Mouse (Mus musculus): ENCODE data around the gene Ckap4. TPM values are rescaled to one million over a fixed set of nuclear protein-coding genes. Genes with fewer than 3 reads are reported as not detected.
A peak's percentile ranks its signal among the peaks of the same experiment; 100 is the strongest.
"Not testable (repeated sequence)": the region's sequence is repeated elsewhere in the genome, so short reads cannot be mapped to it uniquely, and the experiment has no call there.

Gene Ckap4
- polyA plus RNA-seq, 1 experiment from 2014 or later = 87.7 TPM

DNA sequence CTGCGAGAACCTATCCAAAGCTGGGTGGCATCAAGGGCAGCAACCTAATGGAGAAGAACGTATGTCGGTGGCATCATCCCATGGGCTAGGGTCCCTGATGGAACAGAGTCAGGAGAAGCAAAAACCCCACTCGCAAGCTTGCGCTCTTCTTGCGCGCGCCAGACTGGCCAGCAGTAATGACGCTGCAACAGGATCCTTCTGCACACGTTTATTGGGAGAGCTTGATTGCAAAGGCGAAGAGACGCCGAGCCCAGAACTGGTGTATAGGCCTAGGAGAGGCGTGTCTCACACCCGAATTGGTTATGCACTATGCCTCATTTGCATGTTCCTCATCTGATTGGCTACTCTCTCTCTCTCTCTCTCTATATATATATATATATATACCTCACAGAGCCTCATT is 51.4 kb downstream of the Ckap4 start:
- H3K36me3 ChIP-seq; DNase-seq (ENCODE audit: low spot score); H3K9me3 ChIP-seq; H3K4me3 ChIP-seq; H3K27me3 ChIP-seq (ENCODE audit: insufficient read depth, poor library complexity, severe bottlenecking); H3K27ac ChIP-seq: not testable (repeated sequence)
- peaks cover 30% of the 10 kb centered on the region for H3K4me1 ChIP-seq
- WGBS = 93% methylated on average over 15 of the region's 15 CpGs

DNA sequence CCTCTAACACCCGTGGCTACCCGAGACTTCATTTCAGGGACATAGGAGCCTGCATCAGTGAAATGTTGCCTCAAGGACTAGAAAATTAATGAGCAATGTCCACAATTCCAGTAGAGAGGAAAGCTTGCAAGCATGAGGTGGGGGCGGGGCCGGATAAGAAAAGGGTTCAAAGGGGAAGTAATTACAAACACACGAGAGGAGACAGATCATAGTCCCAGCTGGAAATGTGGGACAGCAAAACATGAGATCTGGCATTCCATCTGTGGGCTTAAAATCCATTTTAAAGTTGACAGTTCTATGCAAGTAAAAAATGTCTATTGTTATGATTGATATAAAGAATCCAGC is 52.6 kb downstream of the Ckap4 start:
- Histone ChIP-seq H3K4me1 (peaks cover 41% of the 10 kb centered on the region), H3K9me3 (no peaks in the 10 kb centered on the region), H3K27ac (peak overlapping the region; percentile 84), H3K4me3 (no peak overlapping the region), H3K27me3 (ENCODE audit: insufficient read depth, poor library complexity, severe bottlenecking) (no peaks in the 10 kb centered on the region), H3K36me3 (no peaks in the 10 kb centered on the region)
- no peak for DNase-seq (ENCODE audit: low spot score)
- 68% methylated on average over 5 of the region's 5 CpGs for WGBS

DNA sequence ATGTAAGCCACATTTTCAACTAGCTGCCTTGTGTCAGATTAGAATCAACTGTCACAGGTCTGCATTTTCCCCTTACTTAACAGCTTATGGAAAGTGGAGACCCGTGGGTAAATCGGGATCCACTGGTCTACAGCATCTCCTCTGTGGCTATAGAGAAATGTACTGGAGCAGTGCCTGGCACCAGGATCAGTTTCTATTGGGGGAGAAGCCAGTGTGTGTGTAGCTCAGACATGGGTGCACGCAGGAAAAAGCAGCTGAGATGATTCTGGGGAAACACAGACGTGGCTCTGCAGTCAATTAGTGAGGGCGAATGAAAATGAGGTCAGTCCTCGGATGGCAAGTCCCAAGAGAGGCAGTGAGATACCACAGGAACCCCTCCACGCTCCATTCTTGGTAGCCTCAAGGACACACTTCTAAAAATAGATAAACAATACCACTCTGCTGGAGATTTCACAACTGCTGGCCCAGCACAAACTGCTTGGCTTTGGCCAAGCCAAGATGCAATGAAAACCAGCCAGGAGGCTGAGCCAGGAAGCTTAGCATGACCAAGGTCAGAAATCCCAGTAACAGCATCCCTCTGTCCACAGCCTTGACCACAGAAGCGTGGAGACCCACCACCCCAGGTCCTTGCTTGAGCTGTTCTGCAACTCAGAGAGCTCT is 53.1 kb downstream of the Ckap4 start:
- H3K9me3 ChIP-seq = no peaks in the 10 kb centered on the region
- no peaks in the 10 kb centered on the region for H3K36me3 ChIP-seq
- H3K4me3 ChIP-seq = no peak overlapping the region
- DNase-seq (ENCODE audit: low spot score) = no peak
- H3K27me3 ChIP-seq (ENCODE audit: insufficient read depth, poor library complexity, severe bottlenecking) = no peaks in the 10 kb centered on the region
- H3K27ac ChIP-seq = peak overlapping the region; percentile 84
- 37% methylated on average over 8 of the region's 8 CpGs for WGBS
- H3K4me1 ChIP-seq = peaks cover 42% of the 10 kb centered on the region

DNA sequence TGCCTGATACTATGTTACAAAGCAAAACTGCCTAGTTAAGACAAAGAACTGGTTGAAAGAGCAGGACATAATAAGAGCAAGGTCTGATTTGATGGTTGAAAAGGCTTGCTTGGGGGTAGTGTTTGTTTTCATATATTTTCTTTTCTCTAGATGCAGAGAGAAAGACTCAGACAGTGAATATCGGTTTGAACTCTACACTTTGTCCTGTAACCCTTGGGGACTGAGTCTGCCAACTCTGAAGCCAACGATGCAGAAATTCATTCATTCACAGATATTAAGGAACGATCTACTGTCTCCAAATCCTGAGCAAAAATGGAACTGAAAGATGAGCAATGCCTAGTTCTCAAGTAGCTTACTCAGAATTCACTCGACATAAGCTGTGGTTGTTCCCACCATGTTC is 53.7 kb downstream of the Ckap4 start:
- Histone ChIP-seq H3K4me3 (no peak overlapping the region), H3K36me3 (no peaks in the 10 kb centered on the region), H3K27ac (peak overlapping the region; percentile 84; the same call in 1 of the 2 replicates), H3K9me3 (no peaks in the 10 kb centered on the region), H3K4me1 (peaks cover 42% of the 10 kb centered on the region), H3K27me3 (ENCODE audit: insufficient read depth, poor library complexity, severe bottlenecking) (no peaks in the 10 kb centered on the region)
- no peak for DNase-seq (ENCODE audit: low spot score)
- WGBS = 85% methylated on average over 4 of the region's 4 CpGs

DNA sequence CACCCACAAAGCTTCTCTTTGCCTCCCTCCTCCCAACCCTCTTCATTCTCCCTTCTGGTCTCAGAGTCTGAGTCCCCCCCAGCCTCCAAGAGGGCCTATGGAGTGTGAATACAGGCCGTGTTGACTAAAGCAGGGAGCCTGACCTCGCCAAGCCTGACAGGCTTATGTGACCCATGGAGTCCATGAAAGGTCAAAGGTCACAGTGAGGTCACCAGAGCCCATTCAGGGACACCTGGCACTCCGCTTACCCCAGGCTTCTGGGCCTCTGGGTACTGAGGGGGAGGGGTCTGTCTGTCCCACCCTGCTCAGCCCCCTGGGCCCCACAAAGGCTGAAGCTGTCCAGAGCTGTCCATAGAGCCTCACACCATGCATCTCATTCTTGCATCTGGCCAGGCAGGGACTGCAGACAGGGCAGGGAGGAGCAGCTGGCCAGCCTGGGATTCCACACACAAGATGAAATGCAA is 56.2 kb downstream of the Ckap4 start:
- 22% methylated on average over 3 of the region's 3 CpGs for WGBS

DNA sequence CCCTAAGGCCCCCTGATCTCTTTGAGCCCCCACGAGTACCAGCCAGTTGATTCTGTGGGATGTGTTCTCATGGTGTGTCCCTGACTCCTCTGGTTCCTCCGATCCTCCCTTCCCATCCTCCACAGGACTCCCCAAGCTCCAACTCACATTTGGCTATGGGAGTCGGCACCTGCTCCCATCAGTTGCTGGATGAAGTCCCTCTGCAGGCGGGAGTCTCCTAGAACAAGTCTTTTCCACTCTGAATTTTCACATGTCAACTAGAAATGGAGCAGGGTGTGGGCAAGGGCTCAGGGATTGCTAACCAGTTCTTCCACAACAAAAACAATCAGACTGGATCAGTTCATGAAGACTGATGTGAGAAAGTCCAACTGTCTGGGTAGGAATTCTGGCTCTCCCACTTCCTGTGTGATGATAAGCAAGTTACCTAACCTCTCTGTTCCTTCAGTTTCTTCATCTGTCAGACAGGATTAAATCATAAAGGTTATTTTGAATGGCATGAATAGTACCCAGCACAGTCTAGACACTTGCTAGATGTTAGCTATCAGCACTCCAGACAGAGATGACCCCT is 56.7 kb downstream of the Ckap4 start:
- Histone ChIP-seq H3K27ac (peak overlapping the region; percentile 70), H3K4me3 (no peak overlapping the region), H3K9me3 (no peaks in the 10 kb centered on the region), H3K4me1 (peaks cover 42% of the 10 kb centered on the region), H3K27me3 (ENCODE audit: insufficient read depth, poor library complexity, severe bottlenecking) (no peaks in the 10 kb centered on the region), H3K36me3 (no peaks in the 10 kb centered on the region)
- no peak for DNase-seq (ENCODE audit: low spot score)
- WGBS = 81% methylated on average over 4 of the region's 4 CpGs

More for the DNA sequence above, 56.2 kb downstream of the Ckap4 start:
- Histone ChIP-seq H3K4me3 (no peak overlapping the region), H3K9me3 (no peaks in the 10 kb centered on the region), H3K27ac (peak overlapping the region; percentile 70), H3K27me3 (ENCODE audit: insufficient read depth, poor library complexity, severe bottlenecking) (no peaks in the 10 kb centered on the region), H3K36me3 (no peaks in the 10 kb centered on the region), H3K4me1 (peaks cover 42% of the 10 kb centered on the region)
- no peak for DNase-seq (ENCODE audit: low spot score)

Other genes starting within 250 kb of the Ckap4 start
- gene Nuak1, start 93.5 kb downstream of the Ckap4 start, polyA plus RNA-seq (2016; fragmentation: Nextera tagmentation; extraction: Ambion mirVana) = 1.8 and 1.9 TPM in 2 replicates
- gene Tcp11l2, start 42.6 kb upstream of the Ckap4 start, polyA plus RNA-seq (2016; fragmentation: Nextera tagmentation; extraction: Ambion mirVana) = 6.4 and 10.5 TPM in 2 replicates
- gene Polr3b, start 88.2 kb upstream of the Ckap4 start, polyA plus RNA-seq (2016; fragmentation: Nextera tagmentation; extraction: Ambion mirVana) = 15.6 and 15.8 TPM in 2 replicates
- gene Rfx4, start 222.0 kb upstream of the Ckap4 start, polyA plus RNA-seq (2016; fragmentation: Nextera tagmentation; extraction: Ambion mirVana) = 0.36 TPM in 1 of 2 replicates, not detected in the other

Data from heart, embryonic 10.5 days (tissue).